Mouse (Mus musculus) liver, embryonic 12.5 days (tissue): ENCODE measurements around the gene Gckr. TPM values are rescaled to one million over a fixed set of nuclear protein-coding genes. Genes with fewer than 3 reads are reported as not detected.

Source experiments
- ATAC-seq: fragments of 200-750 bp; cut with Nextera tagmentation; 2 replicates; pipeline ENCODE4 v1.8.0; 2017; ENCODE audit warnings: moderate number of reproducible peaks, mild to moderate bottlenecking, moderate library complexity
- H3K27ac ChIP-seq: fragments of 300-500 bp; sonication (generic); 2 replicates; pipeline ENCODE4 v1.5.1; 2016; ENCODE audit warnings: mild to moderate bottlenecking
- H3K27me3 ChIP-seq: fragments of 300-500 bp; sonication (generic); replicated peaks from 2 replicates; pipeline ENCODE4 v1.6.1; 2016; ENCODE audit warnings: mild to moderate bottlenecking, moderate library complexity
- H3K36me3 ChIP-seq: fragments of 300-500 bp; sonication (generic); 2 replicates; pipeline ENCODE4 v1.6.1; 2016; ENCODE audit warnings: mild to moderate bottlenecking, moderate library complexity
- H3K4me1 ChIP-seq: fragments of 300-500 bp; sonication (generic); 2 replicates; pipeline ENCODE4 v1.6.1; 2016
- H3K4me2 ChIP-seq: fragments of 300-500 bp; sonication (generic); 2 replicates; pipeline ENCODE4 v1.6.1; 2016; ENCODE audit warnings: mild to moderate bottlenecking, moderate library complexity
- H3K4me3 ChIP-seq: fragments of 300-500 bp; sonication (generic); 2 replicates; pipeline ENCODE4 v1.5.1; 2016; ENCODE audit warnings: mild to moderate bottlenecking, moderate library complexity
- H3K9ac ChIP-seq: fragments of 300-500 bp; sonication (generic); 2 replicates; pipeline ENCODE4 v1.6.1; 2016; ENCODE audit warnings: mild to moderate bottlenecking, moderate library complexity
- H3K9me3 ChIP-seq: fragments of 300-500 bp; sonication (generic); replicated peaks from 2 replicates; pipeline ENCODE4 v1.6.1; 2016; ENCODE audit warnings: mild to moderate bottlenecking, moderate library complexity
- WGBS: fragments of 180-500 bp; shearing (Covaris S2); methylation state at CpG from one replicate; pipeline ENCODE4 v1.1.7; 2016; ENCODE audit not compliant: insufficient replicate concordance; 5-methylcytosine and 5-hydroxymethylcytosine counted together
- polyA plus RNA-seq: library from polyadenylated mRNA; unstranded; fragments of >200 nt; fragmentation: Nextera tagmentation; extraction: Ambion mirVana; gene quantifications from 2 replicates; pipeline ENCODE4 v1.2.1, GENCODE M21; 2016

Gckr gene
- 10.3 and 11.2 TPM in 2 replicates for polyA plus RNA-seq

- H3K9me3 ChIP-seq = no peaks in the 10 kb centered on the region
These were observed at the start of gene Gckr for GRCm38 (mm10) chr5:31297047-31297757. Gene Gckr, plus strand, starts transcription at chr5:31297443.

GRCm38 (mm10) chr5:31250716-31251115, 46.5 kb upstream of the Gckr start:
- H3K27me3 ChIP-seq = no peaks in the 10 kb centered on the region
- peaks cover 88% of the 10 kb centered on the region for H3K36me3 ChIP-seq
- no peak overlapping the region for H3K9ac ChIP-seq
- H3K4me3 ChIP-seq = no peak overlapping the region
- WGBS = 75% methylated on average over 4 of the region's 4 CpGs
- peaks cover 27% of the 10 kb centered on the region for H3K4me1 ChIP-seq
- H3K9me3 ChIP-seq = no peaks in the 10 kb centered on the region
- H3K4me2 ChIP-seq = peak overlapping the region; percentile 65; the same call in 1 of the 2 replicates
- no peak for ATAC-seq
- no peak overlapping the region for H3K27ac ChIP-seq

More at GRCm38 (mm10) chr5:31297047-31297757, at the start of gene Gckr:
- Histone ChIP-seq H3K4me1 (peaks cover 21% of the 10 kb centered on the region), H3K9ac (no peak within 1 kb of the TSS), H3K4me3 (no peak within 1 kb of the TSS), H3K36me3 (no peaks in the 10 kb centered on the region), H3K4me2 (peak within 1 kb of the TSS; percentile 89; the same call in 1 of the 2 replicates), H3K27me3 (peaks cover 60% of the 10 kb centered on the region), H3K27ac (peak within 1 kb of the TSS; percentile 33; the same call in 1 of the 2 replicates)
- peak; percentile 23 for ATAC-seq
- WGBS = 53% methylated on average over 13 of the region's 13 CpGs

- 62% methylated on average over 47 of the region's 47 CpGs for WGBS
- Histone ChIP-seq H3K4me2 (peak within 1 kb of the TSS; percentile 65), H3K4me1 (peaks cover 27% of the 10 kb centered on the region), H3K9me3 (no peaks in the 10 kb centered on the region), H3K36me3 (peaks cover 82% of the 10 kb centered on the region), H3K9ac (0 out of 2 replicates have a peak within 1 kb of the TSS, but pooled peaks have one; percentile 2), H3K4me3 (peak within 1 kb of the TSS; percentile 50), H3K27me3 (no peaks in the 10 kb centered on the region), H3K27ac (no peak within 1 kb of the TSS)
- ATAC-seq = peak; percentile 77
These were observed 45.6 kb upstream of the Gckr start, which contains the start of gene Krtcap3 for GRCm38 (mm10) chr5:31251541-31252101. Gene Krtcap3, plus strand, starts transcription at chr5:31251691.

- Histone ChIP-seq H3K4me2 (peak overlapping the region; percentile 65), H3K9me3 (no peaks in the 10 kb centered on the region), H3K4me3 (peak overlapping the region; percentile 50), H3K9ac (no peak overlapping the region), H3K36me3 (peaks cover 77% of the 10 kb centered on the region), H3K4me1 (peaks cover 27% of the 10 kb centered on the region), H3K27ac (no peak overlapping the region), H3K27me3 (no peaks in the 10 kb centered on the region)
- no peak for ATAC-seq
- 75% methylated on average over 10 of the region's 10 CpGs for WGBS
These were observed 45.1 kb upstream of the Gckr start for GRCm38 (mm10) chr5:31252151-31252550.

GRCm38 (mm10) chr5:31252795-31253545, 44.3 kb upstream of the Gckr start:
- no peak overlapping the region for H3K4me3 ChIP-seq
- H3K4me2 ChIP-seq = no peak overlapping the region

GRCm38 (mm10) chr5:31253806-31254205, 43.4 kb upstream of the Gckr start:
- Histone ChIP-seq H3K4me1 (peaks cover 27% of the 10 kb centered on the region), H3K9me3 (no peaks in the 10 kb centered on the region), H3K36me3 (peaks cover 63% of the 10 kb centered on the region), H3K27ac (no peak overlapping the region), H3K27me3 (no peaks in the 10 kb centered on the region), H3K4me3 (no peak overlapping the region), H3K9ac (no peak overlapping the region), H3K4me2 (no peak overlapping the region)
- no peak for ATAC-seq
- 80% methylated on average over 8 of the region's 8 CpGs for WGBS

More at GRCm38 (mm10) chr5:31252795-31253545, 44.3 kb upstream of the Gckr start:
- H3K27me3 ChIP-seq = no peaks in the 10 kb centered on the region
- peaks cover 72% of the 10 kb centered on the region for H3K36me3 ChIP-seq
- H3K9me3 ChIP-seq = no peaks in the 10 kb centered on the region
- peaks cover 27% of the 10 kb centered on the region for H3K4me1 ChIP-seq
- no peak overlapping the region for H3K27ac ChIP-seq
- WGBS = 79% methylated on average over 16 of the region's 16 CpGs
- ATAC-seq = no peak
- H3K9ac ChIP-seq = no peak overlapping the region

- peaks cover 57% of the 10 kb centered on the region for H3K36me3 ChIP-seq
- WGBS = 68% methylated on average over 7 of the region's 7 CpGs
- no peak overlapping the region for H3K27ac ChIP-seq
These were observed 42.8 kb upstream of the Gckr start for GRCm38 (mm10) chr5:31254452-31254851.

GRCm38 (mm10) chr5:31254901-31255300, 42.3 kb upstream of the Gckr start:
- 62% methylated on average over 8 of the region's 8 CpGs for WGBS
- no peak overlapping the region for H3K27ac ChIP-seq
- H3K27me3 ChIP-seq = no peaks in the 10 kb centered on the region
- H3K9ac ChIP-seq = peak overlapping the region; percentile 12; the same call in 1 of the 2 replicates
- H3K4me3 ChIP-seq = no peak overlapping the region
- H3K4me2 ChIP-seq = no peak overlapping the region
- peaks cover 27% of the 10 kb centered on the region for H3K4me1 ChIP-seq
- no peak for ATAC-seq
- no peaks in the 10 kb centered on the region for H3K9me3 ChIP-seq
- peaks cover 52% of the 10 kb centered on the region for H3K36me3 ChIP-seq

More at GRCm38 (mm10) chr5:31254452-31254851, 42.8 kb upstream of the Gckr start:
- Histone ChIP-seq H3K9me3 (no peaks in the 10 kb centered on the region), H3K9ac (no peak overlapping the region), H3K4me2 (no peak overlapping the region), H3K4me1 (peaks cover 27% of the 10 kb centered on the region), H3K27me3 (no peaks in the 10 kb centered on the region), H3K4me3 (no peak overlapping the region)
- ATAC-seq = no peak

- Histone ChIP-seq H3K27me3 (no peaks in the 10 kb centered on the region), H3K36me3 (peaks cover 48% of the 10 kb centered on the region), H3K27ac (no peak overlapping the region), H3K4me3 (no peak overlapping the region), H3K9ac (peak overlapping the region; percentile 12; the same call in 1 of the 2 replicates), H3K4me2 (no peak overlapping the region), H3K9me3 (no peaks in the 10 kb centered on the region), H3K4me1 (peaks cover 27% of the 10 kb centered on the region)
- WGBS = 84% methylated on average over 2 of the region's 2 CpGs
- no peak for ATAC-seq
These were observed 41.9 kb upstream of the Gckr start for GRCm38 (mm10) chr5:31255381-31255780.

GRCm38 (mm10) chr5:31255971-31256370, 41.3 kb upstream of the Gckr start:
- H3K27me3 ChIP-seq = no peaks in the 10 kb centered on the region
- H3K4me2 ChIP-seq = no peak overlapping the region
- no peak overlapping the region for H3K9ac ChIP-seq
- H3K27ac ChIP-seq = no peak overlapping the region
- H3K9me3 ChIP-seq = no peaks in the 10 kb centered on the region
- ATAC-seq = no peak
- peaks cover 26% of the 10 kb centered on the region for H3K4me1 ChIP-seq
- 67% methylated on average over 2 of the region's 2 CpGs for WGBS
- no peak overlapping the region for H3K4me3 ChIP-seq
- H3K36me3 ChIP-seq = peaks cover 44% of the 10 kb centered on the region

- no peak for ATAC-seq
- Histone ChIP-seq H3K36me3 (peaks cover 28% of the 10 kb centered on the region), H3K27me3 (no peaks in the 10 kb centered on the region), H3K27ac (no peak overlapping the region), H3K9me3 (no peaks in the 10 kb centered on the region), H3K4me3 (no peak overlapping the region), H3K4me1 (peaks cover 12% of the 10 kb centered on the region), H3K9ac (no peak overlapping the region), H3K4me2 (no peak overlapping the region)
- WGBS = 79% methylated on average over 11 of the region's 11 CpGs
These were observed 39.6 kb upstream of the Gckr start for GRCm38 (mm10) chr5:31257616-31258015.

GRCm38 (mm10) chr5:31266101-31266500, 31.1 kb upstream of the Gckr start:
- Histone ChIP-seq H3K4me3 (no peak overlapping the region), H3K27me3 (no peaks in the 10 kb centered on the region), H3K4me1 (no peaks in the 10 kb centered on the region), H3K9me3 (no peaks in the 10 kb centered on the region), H3K36me3 (peaks cover 36% of the 10 kb centered on the region), H3K27ac (no peak overlapping the region), H3K9ac (no peak overlapping the region), H3K4me2 (no peak overlapping the region)
- WGBS = 81% methylated on average over 7 of the region's 7 CpGs
- no peak for ATAC-seq
